ENCODE assay signal across 19 mouse cellular contexts in the genomic region with DNA sequence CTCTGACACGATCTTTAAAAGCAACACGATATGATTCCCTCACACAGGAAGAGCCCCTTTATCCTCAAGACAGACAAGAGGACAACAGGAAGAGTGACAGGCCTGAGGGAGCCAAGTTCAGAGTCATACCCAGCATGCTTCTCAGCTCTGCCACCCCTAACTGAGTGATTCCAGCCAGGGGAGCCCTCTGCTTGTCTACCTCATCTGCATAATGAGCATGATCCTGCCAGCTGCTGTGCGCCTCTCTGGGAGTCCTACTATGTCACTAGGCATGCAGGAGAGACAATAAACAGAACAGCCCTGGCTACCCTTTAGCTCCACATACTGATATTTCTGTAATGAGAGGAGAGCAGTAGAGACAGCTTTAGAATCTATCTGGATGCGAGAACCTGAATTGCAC.
"Had no signal": no experiment of that assay in that cellular context is flagged by ENCODE, and none has a peak within 500 bp of the region (broad histone marks: within the 10 kb centered on the region; RNA-seq: fewer than 3 reads in every experiment).

No protein-coding gene starts in this region.

- H3K36me3 ChIP-seq: limb, embryonic 10.5 days; limb, embryonic 13.5 days; liver, embryonic 12.5 days; liver, embryonic 15.5 days; lung, embryonic 15.5 days; stomach, embryonic 15.5 days had no signal

- H3K9ac ChIP-seq: limb, embryonic 13.5 days; liver, embryonic 12.5 days; liver, embryonic 15.5 days; lung, embryonic 15.5 days; stomach, embryonic 15.5 days had no signal

- H3K27me3 ChIP-seq: limb, embryonic 13.5 days; liver, embryonic 12.5 days; liver, embryonic 15.5 days; lung, embryonic 15.5 days; stomach, embryonic 15.5 days had no signal

- ATAC-seq: intestine, embryonic 16.5 days; liver, embryonic 12.5 days had no signal

- DNase-seq: kidney, adult 18-20 months; kidney, postnatal 25 days; layer of hippocampus, adult 9-11 months; liver; lung, adult 18-20 months; lung, postnatal 10 days; lung, postnatal 36 days; right cerebral cortex, postnatal 25 days; spleen, adult 18-20 months; thymus, postnatal 36 days had no signal

- H3K4me1 ChIP-seq: limb, embryonic 10.5 days; limb, embryonic 13.5 days; liver, embryonic 15.5 days; lung, embryonic 15.5 days; stomach, embryonic 15.5 days had no signal

- H3K4me3 ChIP-seq: layer of hippocampus, adult 2 months; limb, embryonic 10.5 days; limb, embryonic 13.5 days; liver, embryonic 12.5 days; liver, embryonic 15.5 days; lung, embryonic 15.5 days; stomach, embryonic 15.5 days had no signal

- H3K27ac ChIP-seq: kidney, postnatal 0 days; layer of hippocampus, adult 2 months; limb, embryonic 10.5 days; limb, embryonic 13.5 days; liver, embryonic 12.5 days; liver, embryonic 15.5 days; lung, embryonic 15.5 days; stomach, embryonic 15.5 days had no signal

- H3K4me2 ChIP-seq: limb, embryonic 13.5 days; liver, embryonic 12.5 days; liver, embryonic 15.5 days; lung, embryonic 15.5 days; stomach, embryonic 15.5 days had no signal

- H3K9me3 ChIP-seq: limb, embryonic 10.5 days; limb, embryonic 13.5 days; liver, embryonic 12.5 days; liver, embryonic 15.5 days; lung, embryonic 15.5 days; stomach, embryonic 15.5 days had no signal
